Mouse (Mus musculus) testis, adult 2 months (tissue): ENCODE data around the gene Tmem88. TPM values are rescaled to one million over a fixed set of nuclear protein-coding genes. Genes with fewer than 3 reads are reported as not detected.

ENCODE experiments used
- H3K27ac ChIP-seq: fragments of 200-500 bp; 2 replicates; pipeline ENCODE4 v1.5.1; 2012; ENCODE audit warnings: low read depth, low read length; ENCODE audit not compliant: control insufficient read depth, insufficient read depth
- H3K27me3 ChIP-seq: fragments of 200-500 bp; 2 replicates; pipeline ENCODE4 v1.6.1; 2012; ENCODE audit warnings: mild to moderate bottlenecking, low read length, moderate library complexity; ENCODE audit not compliant: control insufficient read depth, insufficient read depth
- H3K36me3 ChIP-seq: fragments of 200-500 bp; 2 replicates; pipeline ENCODE4 v1.6.1; 2012; ENCODE audit warnings: mild to moderate bottlenecking, low read length; ENCODE audit not compliant: control insufficient read depth, insufficient read depth
- H3K4me1 ChIP-seq: fragments of 200-500 bp; 2 replicates; pipeline ENCODE4 v1.6.1; 2012; ENCODE audit warnings: low read length; ENCODE audit not compliant: control insufficient read depth, insufficient read depth
- H3K4me3 ChIP-seq: fragments of 200-500 bp; 2 replicates; pipeline ENCODE4 v1.5.1; 2012; ENCODE audit warnings: low read depth, mild to moderate bottlenecking, low read length, moderate library complexity, mixed read lengths; ENCODE audit not compliant: control insufficient read depth
- CTCF ChIP-seq: fragments of 200-500 bp; IDR thresholded peaks from 2 replicates; pipeline ENCODE4 v1.5.1; 2012; ENCODE audit warnings: low read depth, mild to moderate bottlenecking, inconsistent platforms, low read length, moderate library complexity; ENCODE audit not compliant: control insufficient read depth, insufficient read depth, insufficient replicate concordance
- POLR2A ChIP-seq: fragments of 200-500 bp; IDR thresholded peaks from 2 replicates; pipeline ENCODE4 v1.6.1; 2012; ENCODE audit warnings: low read depth, mild to moderate bottlenecking, inconsistent platforms, low read length, moderate library complexity; ENCODE audit not compliant: control insufficient read depth
- polyA plus RNA-seq: library from polyadenylated mRNA; depleted of rRNA; stranded (reverse); fragments of >200 nt; gene quantifications from 2 replicates; pipeline ENCODE4 v1.2.3, GENCODE M21; 2012

Gene Tmem88
- polyA plus RNA-seq, 1 experiment = 2.0 TPM

DNA sequence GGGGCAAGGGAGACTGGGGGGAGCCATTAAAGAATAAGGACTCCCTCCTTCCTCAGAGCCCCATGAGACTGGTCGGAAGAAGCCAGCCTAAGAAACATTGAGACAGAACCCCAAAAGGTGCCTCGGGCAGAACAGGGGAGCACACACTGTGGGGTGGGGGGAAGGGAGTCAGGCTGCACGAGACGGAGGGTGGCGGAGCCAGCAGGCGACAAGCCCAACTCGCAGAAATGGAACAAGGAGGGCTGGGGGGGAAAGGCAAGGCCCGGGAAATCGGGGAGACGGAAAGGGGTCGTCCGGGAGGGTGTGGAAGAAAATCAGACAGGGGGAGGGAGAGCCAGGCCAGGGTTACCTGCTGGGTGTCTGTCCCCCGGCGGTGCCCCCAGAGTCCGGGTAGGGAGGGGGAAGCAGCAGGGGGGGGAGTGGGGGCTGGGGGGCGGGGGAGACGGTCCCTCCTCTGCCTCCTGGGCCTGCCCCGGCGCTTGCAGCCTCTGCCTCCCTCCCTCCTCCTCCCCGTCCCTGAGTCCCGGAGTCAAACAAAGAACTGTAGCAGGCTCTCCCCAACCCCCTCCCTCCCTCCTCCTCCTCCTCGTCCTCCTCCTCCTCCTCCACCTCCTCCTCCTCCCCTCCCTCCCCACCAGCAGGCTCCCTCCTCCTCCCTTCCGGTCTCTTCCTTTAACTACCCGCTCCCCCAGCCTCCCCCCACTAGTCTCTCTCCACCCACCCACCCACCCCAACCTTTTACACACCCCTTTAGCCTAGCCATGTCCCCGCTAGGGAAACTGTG lies 17.8 kb upstream of the Tmem88 start:
- H3K27me3 ChIP-seq = no peaks in the 10 kb centered on the region
- peak overlapping the region; percentile 31 for H3K4me3 ChIP-seq
- H3K27ac ChIP-seq = peak overlapping the region; percentile 26; the same call in 1 of the 2 replicates
- 0 out of 2 replicates have a peak, but pooled peaks have one; percentile 7 for TF ChIP-seq POLR2A
- no peak for TF ChIP-seq CTCF
- no peaks in the 10 kb centered on the region for H3K36me3 ChIP-seq
- H3K4me1 ChIP-seq = peaks cover 63% of the 10 kb centered on the region

DNA sequence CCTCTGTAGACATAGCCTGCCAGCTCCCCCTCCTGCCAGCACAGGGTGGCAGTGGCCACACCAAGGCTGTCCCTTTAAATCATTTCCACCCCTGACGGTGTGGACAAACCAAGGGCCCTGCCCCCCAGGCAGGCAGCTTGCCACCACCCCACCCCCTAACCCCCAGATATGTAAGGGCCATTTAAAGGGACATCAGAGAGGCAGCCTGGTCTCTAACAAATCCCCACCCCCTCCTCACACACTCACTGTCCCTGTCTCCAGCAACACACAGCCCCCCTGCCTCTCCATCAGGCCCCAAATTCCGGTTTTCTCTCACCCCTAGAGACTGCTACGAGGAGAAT lies 17.3 kb upstream of the Tmem88 start:
- Histone ChIP-seq H3K4me1 (peaks cover 63% of the 10 kb centered on the region), H3K4me3 (peak overlapping the region; percentile 31), H3K27me3 (no peaks in the 10 kb centered on the region), H3K27ac (peak overlapping the region; percentile 26; the same call in 1 of the 2 replicates), H3K36me3 (no peaks in the 10 kb centered on the region)
- TF ChIP-seq CTCF (no peak), POLR2A (no peak; the same call in 1 of the 2 replicates)

DNA sequence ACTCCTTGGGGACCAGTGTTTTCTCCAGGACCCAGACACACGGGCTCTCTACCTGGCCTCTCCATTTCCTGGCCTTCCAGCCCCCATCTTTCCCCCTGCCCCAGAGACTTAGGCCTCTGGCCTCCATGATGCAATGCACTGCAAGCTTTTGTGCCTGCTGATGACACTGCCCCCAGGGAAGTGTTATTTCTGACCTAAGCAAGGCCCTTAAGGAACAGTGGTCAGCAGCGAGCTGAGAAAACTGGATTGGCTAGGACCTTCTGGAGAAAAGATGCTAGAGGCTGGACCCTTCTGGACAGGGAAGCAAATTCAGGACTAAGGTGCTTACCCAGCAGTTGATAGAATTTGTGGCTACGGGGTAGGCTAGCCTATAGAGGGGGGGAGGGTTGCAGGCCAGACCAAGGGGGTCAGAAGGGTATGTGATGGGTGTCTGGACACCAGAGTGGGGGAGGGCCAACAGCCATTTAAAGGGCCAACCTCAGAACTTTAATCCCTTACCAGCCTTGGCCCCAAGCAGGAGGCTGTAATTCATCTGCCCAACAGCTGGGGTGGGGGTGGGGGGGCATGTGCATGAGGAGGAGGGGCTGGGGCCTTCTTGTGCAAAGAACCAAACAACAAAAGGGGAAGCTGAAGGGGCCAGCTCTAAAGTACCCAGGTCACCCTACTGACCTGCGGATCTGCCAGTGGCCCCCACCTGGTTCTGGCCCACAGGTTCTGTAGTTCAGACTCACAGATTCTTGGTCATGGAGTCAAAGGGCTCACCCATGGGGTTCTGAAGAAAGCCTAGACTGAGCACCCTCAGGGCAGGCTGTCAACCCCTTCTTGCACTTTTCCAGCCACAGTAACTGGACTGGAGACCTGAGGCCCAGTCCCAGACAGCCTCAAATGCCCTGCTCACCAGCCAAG lies 16.6 kb upstream of the Tmem88 start:
- H3K27me3 ChIP-seq = no peaks in the 10 kb centered on the region
- TF ChIP-seq CTCF (no peak), POLR2A (no peak)
- H3K27ac ChIP-seq = no peak overlapping the region; the same call in 1 of the 2 replicates
- H3K4me1 ChIP-seq = peaks cover 62% of the 10 kb centered on the region
- H3K36me3 ChIP-seq = no peaks in the 10 kb centered on the region
- H3K4me3 ChIP-seq = no peak overlapping the region; the same call in 1 of the 2 replicates

DNA sequence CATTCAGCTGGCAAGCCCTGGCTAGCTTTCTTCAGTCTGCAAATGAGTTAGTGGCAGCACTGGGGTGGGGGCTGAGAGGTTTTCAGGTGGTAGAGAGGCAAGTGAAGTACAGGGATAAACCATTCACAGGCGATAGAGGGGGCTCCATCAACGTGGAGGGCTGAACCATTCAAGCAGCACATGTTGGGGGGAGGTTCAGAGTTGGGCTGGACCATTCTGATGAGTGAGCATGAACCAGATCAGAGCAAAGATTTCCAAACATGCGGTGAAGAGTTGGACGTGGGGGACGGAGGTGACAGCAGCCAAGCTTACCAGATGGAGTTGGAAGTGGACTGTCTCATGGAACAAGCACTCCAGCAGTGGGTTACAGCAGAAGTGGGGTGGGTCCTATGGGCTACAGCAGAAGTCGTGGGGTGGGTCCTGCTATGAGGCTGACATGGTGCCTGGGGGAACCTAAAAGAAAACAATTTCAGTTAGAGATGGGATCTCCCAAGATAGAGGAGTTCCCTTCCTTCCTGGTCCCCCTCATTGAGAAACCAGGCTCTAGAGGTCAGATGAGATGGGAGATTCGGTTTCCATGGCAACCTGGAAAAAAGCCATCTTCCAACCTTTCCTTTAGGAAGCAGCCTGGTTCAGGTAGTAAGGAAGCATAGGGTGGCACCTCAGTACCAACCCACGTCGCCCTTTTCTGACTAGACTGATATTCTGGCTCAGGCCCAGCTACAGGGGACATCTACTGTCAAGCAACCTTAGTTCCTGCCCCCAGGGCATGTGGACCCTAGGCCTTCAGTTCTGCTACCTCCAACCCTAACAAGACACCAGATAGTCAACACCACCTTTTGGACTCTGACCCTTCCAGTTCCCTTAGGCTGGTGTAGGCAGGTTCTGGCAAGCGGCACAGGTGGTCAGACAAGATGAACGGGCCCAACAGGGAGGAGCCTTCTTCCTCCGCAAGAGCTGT lies 15.5 kb upstream of the Tmem88 start, which contains the start of gene Kdm6b:
Gene Kdm6b, minus strand, starts transcription at position 455 of the 961 bp plus-strand sequence.
- peaks cover 61% of the 10 kb centered on the region for H3K4me1 ChIP-seq
- H3K4me3 ChIP-seq = peak within 1 kb of the TSS; percentile 36
- TF ChIP-seq POLR2A (no peak), CTCF (no peak)
- H3K27ac ChIP-seq = peak within 1 kb of the TSS; percentile 31; the same call in 1 of the 2 replicates
- no peaks in the 10 kb centered on the region for H3K27me3 ChIP-seq
- H3K36me3 ChIP-seq = no peaks in the 10 kb centered on the region

DNA sequence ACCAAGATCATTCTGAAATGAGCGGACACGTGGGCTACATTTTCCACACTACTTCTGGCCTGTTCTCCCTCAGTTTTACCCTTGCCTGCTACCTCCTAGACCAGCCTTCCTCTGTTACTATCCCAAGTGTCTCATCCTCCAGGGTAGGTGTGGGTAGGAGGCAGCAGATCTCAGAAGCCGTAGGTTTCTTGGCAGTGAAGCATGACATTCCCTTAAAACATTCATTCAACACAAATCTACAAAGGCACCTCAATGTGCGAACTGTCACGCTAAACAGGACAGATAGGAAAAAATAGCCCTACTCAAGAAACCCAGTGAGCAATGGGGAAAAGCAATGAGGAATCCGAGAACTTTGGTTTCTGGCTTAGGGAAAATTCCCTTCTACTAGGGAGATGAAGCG lies 14.5 kb upstream of the Tmem88 start:
- 0 out of 2 replicates have a peak overlapping the region, but pooled peaks have one; percentile 31 for H3K27ac ChIP-seq
- TF ChIP-seq POLR2A = no peak
- no peak for TF ChIP-seq CTCF
- no peaks in the 10 kb centered on the region for H3K36me3 ChIP-seq
- H3K4me3 ChIP-seq = no peak overlapping the region
- peaks cover 61% of the 10 kb centered on the region for H3K4me1 ChIP-seq
- H3K27me3 ChIP-seq = no peaks in the 10 kb centered on the region

DNA sequence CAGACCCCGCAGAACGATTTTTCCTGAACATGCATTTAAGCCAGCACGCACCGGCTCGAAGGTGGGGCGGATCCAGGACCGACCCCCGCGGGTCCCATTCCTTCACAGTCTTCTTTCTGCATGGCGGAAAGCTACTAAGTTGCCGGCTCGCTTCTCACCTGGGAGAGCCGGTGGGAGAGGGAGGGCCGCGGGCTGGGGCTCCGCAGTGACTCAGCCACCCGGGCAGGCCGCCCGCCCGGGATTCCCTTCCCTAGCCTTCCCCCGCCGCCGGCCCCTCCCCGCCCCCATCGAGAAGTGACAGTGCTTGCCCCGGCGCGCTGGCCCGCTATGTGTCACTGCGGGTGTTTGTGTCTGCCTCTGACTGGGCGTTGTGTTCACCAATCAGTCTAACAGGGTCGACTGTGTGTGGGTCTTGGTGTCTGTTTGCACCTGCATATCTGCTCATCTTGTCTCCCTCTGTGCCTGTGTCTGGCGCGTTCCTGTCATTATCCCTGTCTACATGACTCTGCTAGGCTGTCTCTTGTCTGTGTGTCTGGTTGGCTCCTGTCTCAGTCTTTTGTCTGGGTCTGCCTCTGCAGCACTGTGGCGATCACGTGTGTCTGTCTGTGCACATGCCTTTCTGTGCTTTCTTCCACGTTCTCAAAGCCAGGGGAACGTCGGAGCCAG lies 13.6 kb upstream of the Tmem88 start:
- TF ChIP-seq CTCF (no peak), POLR2A (peak; percentile 44; the same call in 1 of the 2 replicates)
- peak overlapping the region; percentile 93 for H3K4me3 ChIP-seq
- no peaks in the 10 kb centered on the region for H3K27me3 ChIP-seq
- no peaks in the 10 kb centered on the region for H3K36me3 ChIP-seq
- H3K4me1 ChIP-seq = peaks cover 54% of the 10 kb centered on the region
- H3K27ac ChIP-seq = peak overlapping the region; percentile 94
